Mouse (Mus musculus): ENCODE measurements around the gene Hoxb7. TPM values are rescaled to one million over a fixed set of nuclear protein-coding genes. Genes with fewer than 3 reads are reported as not detected.

The Hoxb7 gene
- polyA plus RNA-seq, 1 experiment from 2014 or later = 3.7 TPM

DNA sequence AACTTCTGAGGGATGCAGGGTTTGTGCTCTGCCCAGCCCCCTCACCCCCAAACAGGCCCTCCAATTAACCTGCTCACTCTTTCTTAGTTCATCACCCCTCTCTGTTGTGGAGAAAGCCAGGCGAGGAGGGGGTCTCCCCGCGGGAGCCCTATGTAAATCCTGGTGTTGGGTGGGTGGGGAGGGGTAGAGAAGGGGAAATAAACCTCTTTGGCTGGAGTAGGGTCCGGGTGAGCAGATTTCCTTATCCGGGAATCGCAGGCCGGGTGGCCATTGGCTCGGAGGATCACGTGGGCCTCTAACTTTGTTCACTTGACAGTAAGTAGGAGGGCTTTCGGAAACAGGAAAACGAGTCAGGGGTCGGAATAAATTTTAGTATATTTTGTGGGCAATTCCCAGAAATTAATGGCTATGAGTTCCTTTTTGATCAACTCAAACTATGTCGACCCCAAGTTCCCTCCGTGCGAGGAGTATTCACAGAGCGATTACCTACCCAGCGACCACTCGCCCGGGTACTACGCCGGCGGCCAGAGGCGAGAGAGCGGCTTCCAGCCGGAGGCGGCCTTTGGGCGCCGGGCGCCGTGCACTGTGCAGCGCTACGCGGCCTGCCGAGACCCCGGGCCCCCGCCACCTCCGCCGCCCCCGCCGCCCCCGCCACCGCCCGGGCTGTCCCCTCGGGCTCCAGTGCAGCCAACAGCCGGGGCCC, 32.1 kb downstream of the Hoxb7 start:
- peaks cover 80% of the 10 kb centered on the region for H3K27me3 ChIP-seq (ENCODE audit: control insufficient read depth, insufficient read depth, low read length)
- no peaks in the 10 kb centered on the region for H3K36me3 ChIP-seq (ENCODE audit: control insufficient read depth, insufficient read depth, low read length)
- no peaks in the 10 kb centered on the region for H3K9me3 ChIP-seq (ENCODE audit: control insufficient read depth, low read length)
- H3K27ac ChIP-seq (replicated peaks; ENCODE audit: low read depth, low read length) = peak overlapping the region; percentile 89
- peak overlapping the region; percentile 38 for H3K4me3 ChIP-seq (ENCODE audit: low read depth, low read length)
- H3K9ac ChIP-seq (ENCODE audit: low read length) = peak overlapping the region; percentile 50
- DNase-seq (ENCODE audit: low spot score) = peak; percentile 81
- H3K4me2 ChIP-seq (ENCODE audit: low read depth, severe bottlenecking) = peak overlapping the region; percentile 89
- WGBS = under 1% methylated on average over 41 of the region's 45 CpGs
- peak; percentile 69 for ATAC-seq (ENCODE audit: insufficient number of reproducible peaks, low FRiP score, low TSS enrichment, low read depth)
- H3K4me1 ChIP-seq (ENCODE audit: control insufficient read depth, insufficient read depth, low read length) = peaks cover 20% of the 10 kb centered on the region

DNA sequence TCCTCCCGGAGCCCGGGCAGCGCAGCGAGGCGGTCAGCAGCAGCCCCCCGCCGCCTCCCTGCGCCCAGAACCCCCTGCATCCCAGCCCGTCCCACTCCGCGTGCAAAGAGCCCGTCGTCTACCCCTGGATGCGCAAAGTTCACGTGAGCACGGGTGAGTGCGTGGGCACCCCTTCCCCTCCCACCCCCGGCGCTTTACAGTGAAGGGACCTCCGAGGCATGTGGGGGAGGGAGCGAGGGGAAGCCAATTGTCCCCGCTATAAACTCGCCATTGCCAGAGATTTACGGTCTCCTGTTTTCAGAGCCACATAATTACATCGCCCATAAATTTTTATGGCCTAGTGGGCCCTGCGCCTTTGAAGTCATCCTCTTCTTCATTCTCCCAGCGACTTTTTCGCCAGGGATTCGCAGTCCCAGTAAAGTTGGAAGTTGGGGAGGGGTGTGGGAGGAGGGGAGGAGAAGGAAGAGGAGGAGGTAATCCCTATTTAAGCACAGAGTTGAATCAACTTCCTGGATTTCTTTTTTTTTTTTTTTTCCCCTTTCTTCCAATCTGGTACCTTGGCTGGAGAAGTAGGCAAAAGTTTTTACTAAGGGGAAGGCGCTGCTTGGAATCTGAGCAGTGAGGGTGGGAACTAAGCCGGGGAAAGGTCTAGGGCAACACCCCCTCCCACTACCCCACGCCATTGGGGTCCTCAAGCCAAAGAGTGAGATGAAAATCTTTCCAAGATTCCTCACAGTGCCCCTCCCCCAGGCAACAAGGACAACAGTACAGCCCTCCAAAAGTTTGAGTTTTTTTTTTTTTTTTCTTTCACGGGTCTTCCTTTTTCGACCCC, 32.9 kb downstream of the Hoxb7 start:
- peak overlapping the region; percentile 38 for H3K4me3 ChIP-seq (ENCODE audit: low read depth, low read length)
- no peaks in the 10 kb centered on the region for H3K9me3 ChIP-seq (ENCODE audit: control insufficient read depth, low read length)
- no peaks in the 10 kb centered on the region for H3K36me3 ChIP-seq (ENCODE audit: control insufficient read depth, insufficient read depth, low read length)
- 0% methylated on average over 32 of the region's 34 CpGs for WGBS
- peaks cover 22% of the 10 kb centered on the region for H3K4me1 ChIP-seq (ENCODE audit: control insufficient read depth, insufficient read depth, low read length)
- peak overlapping the region; percentile 50; the same call in 1 of the 2 replicates for H3K9ac ChIP-seq (ENCODE audit: low read length)
- peak overlapping the region; percentile 89 for H3K27ac ChIP-seq (replicated peaks; ENCODE audit: low read depth, low read length)
- H3K4me2 ChIP-seq (ENCODE audit: low read depth, severe bottlenecking) = peak overlapping the region; percentile 89
- DNase-seq (ENCODE audit: low spot score) (peak; percentile 82), ATAC-seq (ENCODE audit: insufficient number of reproducible peaks, low FRiP score, low TSS enrichment, low read depth) (peak; percentile 28)
- peaks cover 80% of the 10 kb centered on the region for H3K27me3 ChIP-seq (ENCODE audit: control insufficient read depth, insufficient read depth, low read length)

DNA sequence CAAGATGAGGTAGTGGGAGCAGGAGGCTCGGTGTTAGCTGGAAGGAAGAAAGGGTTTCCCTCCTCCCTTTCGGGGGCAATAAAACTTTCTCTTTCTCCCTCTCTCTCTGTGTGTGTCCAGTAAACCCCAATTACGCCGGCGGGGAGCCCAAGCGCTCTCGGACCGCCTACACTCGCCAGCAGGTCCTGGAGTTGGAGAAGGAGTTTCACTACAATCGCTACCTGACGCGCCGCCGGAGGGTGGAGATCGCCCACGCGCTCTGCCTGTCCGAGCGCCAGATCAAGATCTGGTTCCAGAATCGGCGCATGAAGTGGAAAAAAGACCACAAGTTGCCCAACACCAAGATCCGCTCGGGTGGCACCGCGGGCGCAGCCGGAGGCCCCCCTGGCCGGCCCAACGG, 33.5 kb downstream of the Hoxb7 start:
- Histone ChIP-seq H3K9ac (ENCODE audit: low read length) (peak overlapping the region; percentile 52), H3K36me3 (ENCODE audit: control insufficient read depth, insufficient read depth, low read length) (no peaks in the 10 kb centered on the region), H3K27ac (replicated peaks; ENCODE audit: low read depth, low read length) (peak overlapping the region; percentile 47; the same call in 1 of the 2 replicates), H3K4me1 (ENCODE audit: control insufficient read depth, insufficient read depth, low read length) (peaks cover 19% of the 10 kb centered on the region), H3K27me3 (ENCODE audit: control insufficient read depth, insufficient read depth, low read length) (peaks cover 80% of the 10 kb centered on the region), H3K4me3 (ENCODE audit: low read depth, low read length) (peak overlapping the region; percentile 38), H3K4me2 (ENCODE audit: low read depth, severe bottlenecking) (peak overlapping the region; percentile 89), H3K9me3 (ENCODE audit: control insufficient read depth, low read length) (no peaks in the 10 kb centered on the region)
- DNase-seq (ENCODE audit: low spot score) (peak; percentile 71), ATAC-seq (ENCODE audit: insufficient number of reproducible peaks, low FRiP score, low TSS enrichment, low read depth) (no peak)
- WGBS = under 1% methylated on average over 29 of the region's 29 CpGs

DNA sequence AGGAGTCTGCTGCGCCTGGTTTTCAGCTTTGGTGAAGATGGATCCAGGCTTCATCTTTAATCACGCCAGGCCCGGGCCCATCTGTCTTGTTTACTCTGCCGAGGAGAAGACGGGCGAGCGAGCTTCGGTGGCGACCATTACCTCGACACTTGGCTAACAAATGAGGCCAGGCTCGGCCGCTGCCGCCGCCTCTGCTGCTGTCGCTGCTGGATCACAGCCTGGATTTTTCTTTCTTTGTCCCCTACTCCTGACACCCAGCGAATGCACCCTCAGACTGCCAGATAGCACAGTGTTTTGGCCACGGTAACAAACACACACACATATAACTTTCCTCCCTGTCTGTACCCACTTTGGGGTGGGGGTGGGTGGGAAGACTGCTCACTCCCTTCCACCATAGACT, 34.3 kb downstream of the Hoxb7 start:
- Histone ChIP-seq H3K9me3 (ENCODE audit: control insufficient read depth, low read length) (no peaks in the 10 kb centered on the region), H3K27me3 (ENCODE audit: control insufficient read depth, insufficient read depth, low read length) (peaks cover 79% of the 10 kb centered on the region), H3K4me2 (ENCODE audit: low read depth, severe bottlenecking) (peak overlapping the region; percentile 89), H3K36me3 (ENCODE audit: control insufficient read depth, insufficient read depth, low read length) (no peaks in the 10 kb centered on the region), H3K9ac (ENCODE audit: low read length) (0 out of 2 replicates have a peak overlapping the region, but pooled peaks have one; percentile 18), H3K27ac (replicated peaks; ENCODE audit: low read depth, low read length) (no peak overlapping the region), H3K4me1 (ENCODE audit: control insufficient read depth, insufficient read depth, low read length) (peaks cover 16% of the 10 kb centered on the region), H3K4me3 (ENCODE audit: low read depth, low read length) (no peak overlapping the region)
- ATAC-seq (ENCODE audit: insufficient number of reproducible peaks, low FRiP score, low TSS enrichment, low read depth) (no peak), DNase-seq (ENCODE audit: low spot score) (peak; percentile 60)
- WGBS = under 1% methylated on average over 17 of the region's 17 CpGs

DNA sequence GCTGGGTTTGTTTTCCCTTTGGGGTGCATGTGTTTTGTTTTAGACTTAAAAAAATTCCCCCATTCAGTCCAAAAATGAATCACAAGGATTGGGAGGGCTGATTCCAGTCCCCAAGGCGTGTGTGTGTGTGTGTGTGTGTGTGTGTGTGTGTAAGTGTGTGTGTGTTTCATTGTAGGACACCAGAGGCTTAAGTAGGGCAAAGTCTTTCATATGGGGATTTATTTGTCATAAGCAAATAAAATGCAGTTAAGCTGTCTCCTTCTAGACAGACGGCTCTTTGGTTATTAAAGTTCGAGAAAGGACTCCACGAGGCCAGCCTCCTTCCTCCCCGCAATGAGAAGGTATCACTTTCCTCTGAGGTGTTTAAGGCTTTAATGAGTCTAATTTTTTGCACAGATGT, 35.4 kb downstream of the Hoxb7 start:
- Histone ChIP-seq H3K9me3 (ENCODE audit: control insufficient read depth, low read length) (no peaks in the 10 kb centered on the region), H3K9ac (ENCODE audit: low read length) (no peak overlapping the region), H3K4me3 (ENCODE audit: low read depth, low read length) (no peak overlapping the region), H3K4me1 (ENCODE audit: control insufficient read depth, insufficient read depth, low read length) (peaks cover 20% of the 10 kb centered on the region), H3K27ac (replicated peaks; ENCODE audit: low read depth, low read length) (no peak overlapping the region), H3K36me3 (ENCODE audit: control insufficient read depth, insufficient read depth, low read length) (no peaks in the 10 kb centered on the region), H3K27me3 (ENCODE audit: control insufficient read depth, insufficient read depth, low read length) (peaks cover 81% of the 10 kb centered on the region), H3K4me2 (ENCODE audit: low read depth, severe bottlenecking) (no peak overlapping the region)
- no peak for DNase-seq (ENCODE audit: low spot score)
- no peak for ATAC-seq (ENCODE audit: insufficient number of reproducible peaks, low FRiP score, low TSS enrichment, low read depth)
- 7% methylated on average over 5 of the region's 5 CpGs for WGBS

DNA sequence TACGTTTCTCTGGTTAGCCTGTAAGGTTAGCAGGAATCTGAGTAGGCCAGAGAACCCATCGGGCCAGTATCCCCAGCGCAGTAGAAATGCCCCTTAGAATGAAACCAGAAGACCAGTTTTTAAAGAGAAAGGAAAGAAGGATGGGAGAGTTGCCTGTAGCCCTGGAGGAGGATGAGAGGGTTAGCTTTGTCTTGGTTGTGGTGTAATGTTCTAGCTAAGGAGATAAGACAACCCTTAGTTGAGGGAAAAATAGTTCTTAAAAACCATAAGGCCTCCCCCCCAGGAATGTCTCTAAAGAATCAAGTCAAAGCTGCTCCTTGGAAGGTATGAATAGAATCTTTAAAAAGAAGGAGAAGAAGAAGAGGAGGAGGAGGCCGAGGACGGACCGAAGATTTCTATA, 36.3 kb downstream of the Hoxb7 start:
- Histone ChIP-seq H3K9me3 (ENCODE audit: control insufficient read depth, low read length) (no peaks in the 10 kb centered on the region), H3K4me3 (ENCODE audit: low read depth, low read length) (no peak overlapping the region), H3K9ac (ENCODE audit: low read length) (no peak overlapping the region), H3K27me3 (ENCODE audit: control insufficient read depth, insufficient read depth, low read length) (peaks cover 84% of the 10 kb centered on the region), H3K36me3 (ENCODE audit: control insufficient read depth, insufficient read depth, low read length) (no peaks in the 10 kb centered on the region), H3K4me1 (ENCODE audit: control insufficient read depth, insufficient read depth, low read length) (peaks cover 20% of the 10 kb centered on the region), H3K4me2 (ENCODE audit: low read depth, severe bottlenecking) (no peak overlapping the region), H3K27ac (replicated peaks; ENCODE audit: low read depth, low read length) (no peak overlapping the region)
- 9% methylated on average over 6 of the region's 6 CpGs for WGBS
- DNase-seq (ENCODE audit: low spot score) (no peak), ATAC-seq (ENCODE audit: insufficient number of reproducible peaks, low FRiP score, low TSS enrichment, low read depth) (no peak)

DNA sequence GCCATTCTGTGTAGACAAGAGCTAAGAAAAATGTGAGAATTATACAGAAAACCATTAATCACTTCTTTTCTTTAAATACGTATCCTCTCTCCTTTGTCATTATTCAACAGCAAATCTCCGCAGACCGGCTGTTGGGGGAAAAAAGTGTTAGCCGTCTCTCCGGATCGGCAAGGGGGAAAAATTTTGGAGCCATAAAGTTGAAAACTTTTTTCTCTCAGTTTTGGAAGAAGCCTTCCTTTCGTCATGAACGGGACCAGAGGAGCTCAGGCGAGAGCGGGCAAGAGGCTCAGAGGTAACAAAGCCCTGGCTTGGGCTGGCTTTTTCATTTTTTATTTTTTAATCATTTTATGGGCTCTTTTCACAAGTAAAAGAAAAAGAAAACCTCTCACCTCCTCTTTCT, 36.7 kb downstream of the Hoxb7 start, which contains the start of gene Hoxb3:
TSS of gene Hoxb3 (plus strand) at position 173 of the 400 bp plus-strand sequence.
- DNase-seq (ENCODE audit: low spot score) (no peak), ATAC-seq (ENCODE audit: insufficient number of reproducible peaks, low FRiP score, low TSS enrichment, low read depth) (no peak)
- H3K4me1 ChIP-seq (ENCODE audit: control insufficient read depth, insufficient read depth, low read length) = peaks cover 20% of the 10 kb centered on the region
- no peak within 1 kb of the TSS for H3K27ac ChIP-seq (replicated peaks; ENCODE audit: low read depth, low read length)
- no peaks in the 10 kb centered on the region for H3K9me3 ChIP-seq (ENCODE audit: control insufficient read depth, low read length)
- H3K36me3 ChIP-seq (ENCODE audit: control insufficient read depth, insufficient read depth, low read length) = no peaks in the 10 kb centered on the region
- peaks cover 84% of the 10 kb centered on the region for H3K27me3 ChIP-seq (ENCODE audit: control insufficient read depth, insufficient read depth, low read length)
- 7% methylated on average over 10 of the region's 10 CpGs for WGBS
- no peak within 1 kb of the TSS for H3K4me2 ChIP-seq (ENCODE audit: low read depth, severe bottlenecking)
- no peak within 1 kb of the TSS for H3K4me3 ChIP-seq (ENCODE audit: low read depth, low read length)
- H3K9ac ChIP-seq (ENCODE audit: low read length) = no peak within 1 kb of the TSS

DNA sequence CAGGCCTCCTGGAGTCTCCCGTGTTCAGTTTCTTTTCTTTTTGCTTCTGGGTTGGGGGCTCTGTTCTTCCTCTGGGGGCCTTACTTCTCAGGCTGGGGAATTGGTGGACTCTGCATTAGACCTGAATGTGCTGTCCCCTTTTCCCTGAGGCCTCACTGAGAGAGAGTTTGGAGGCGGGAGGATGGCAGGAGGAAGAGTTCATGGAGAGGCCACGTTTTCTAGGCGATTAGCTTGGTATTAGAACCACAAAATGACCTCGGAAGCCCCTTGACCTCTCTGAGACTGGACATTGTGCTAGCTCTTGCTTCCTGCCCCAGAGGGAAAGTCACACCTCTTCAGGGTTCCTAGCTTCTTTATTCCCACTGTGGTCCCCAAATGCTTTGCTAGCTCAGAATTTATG, 37.7 kb downstream of the Hoxb7 start:
- Histone ChIP-seq H3K9me3 (ENCODE audit: control insufficient read depth, low read length) (no peaks in the 10 kb centered on the region), H3K36me3 (ENCODE audit: control insufficient read depth, insufficient read depth, low read length) (no peaks in the 10 kb centered on the region), H3K27ac (replicated peaks; ENCODE audit: low read depth, low read length) (no peak overlapping the region), H3K9ac (ENCODE audit: low read length) (no peak overlapping the region), H3K4me2 (ENCODE audit: low read depth, severe bottlenecking) (no peak overlapping the region), H3K27me3 (ENCODE audit: control insufficient read depth, insufficient read depth, low read length) (peaks cover 86% of the 10 kb centered on the region), H3K4me3 (ENCODE audit: low read depth, low read length) (no peak overlapping the region), H3K4me1 (ENCODE audit: control insufficient read depth, insufficient read depth, low read length) (peaks cover 16% of the 10 kb centered on the region)
- 5% methylated on average over 5 of the region's 5 CpGs for WGBS
- no peak for DNase-seq (ENCODE audit: low spot score)
- no peak for ATAC-seq (ENCODE audit: insufficient number of reproducible peaks, low FRiP score, low TSS enrichment, low read depth)
